22 mouse cellular contexts compared by ENCODE assay signal in genomic region chr13:76304201-76304600, GRCm38 (mm10). TPM values are rescaled to one million over a fixed set of nuclear protein-coding genes. Genes with fewer than 3 reads are reported as not detected.
"Had no signal": no experiment of that assay in that cellular context is flagged by ENCODE, and none has a peak within 500 bp of the region (broad histone marks: within the 10 kb centered on the region; RNA-seq: fewer than 3 reads in every experiment).

No protein-coding gene starts in this region.

- H3K4me1 ChIP-seq: limb, embryonic 12.5 days; liver, embryonic 13.5 days; lung, embryonic 15.5 days; midbrain, embryonic 12.5 days; neural tube, embryonic 15.5 days had no signal

- H3K27ac ChIP-seq: limb, embryonic 12.5 days; liver, embryonic 13.5 days; lung, embryonic 15.5 days; macrophage; midbrain, embryonic 12.5 days; neural tube, embryonic 15.5 days; stomach, postnatal 0 days had no signal

- H3K4me3 ChIP-seq: limb, embryonic 12.5 days; liver, embryonic 13.5 days; lung, embryonic 15.5 days; midbrain, embryonic 12.5 days; myocyte; neural tube, embryonic 15.5 days had no signal

- H3K27me3 ChIP-seq: limb, embryonic 12.5 days; liver, embryonic 13.5 days; lung, embryonic 15.5 days; midbrain, embryonic 12.5 days; neural tube, embryonic 15.5 days had no signal

- DNase-seq: kidney, postnatal 10 days; layer of hippocampus, adult 9-11 months; layer of hippocampus, postnatal 36 days; liver; liver, embryonic 13.5 days; liver, postnatal 0 days; lung, postnatal 14 days; right cerebral cortex, adult 18-20 months; right cerebral cortex, postnatal 25 days; thymus, postnatal 4 days had no signal

RNA-seq across cellular contexts. Expression of gene Fam81b, which starts 0.7 kb away (rescaled TPM):
- total RNA-seq: layer of hippocampus, postnatal 36 days; left cerebral cortex, postnatal 36 days; megakaryocyte-erythroid progenitor cell, adult 5-6 weeks had no signal
- polyA plus RNA-seq: kidney, embryonic 14.5 days; large intestine, adult 2 months; limb, embryonic 12.5 days; liver, embryonic 13.5 days; liver, postnatal 0 days; macrophage; midbrain, embryonic 12.5 days; myocyte; neural tube, embryonic 11.5 days; neural tube, embryonic 15.5 days; stomach, postnatal 0 days had no signal
